Mouse (Mus musculus): ENCODE results near the gene Gtf2ird1. TPM values are rescaled to one million over a fixed set of nuclear protein-coding genes. Genes with fewer than 3 reads are reported as not detected.

Gene Gtf2ird1
- total and polyA plus RNA-seq, 3 experiments = 12.8 to 39.0 (median 13.1) TPM

DNA sequence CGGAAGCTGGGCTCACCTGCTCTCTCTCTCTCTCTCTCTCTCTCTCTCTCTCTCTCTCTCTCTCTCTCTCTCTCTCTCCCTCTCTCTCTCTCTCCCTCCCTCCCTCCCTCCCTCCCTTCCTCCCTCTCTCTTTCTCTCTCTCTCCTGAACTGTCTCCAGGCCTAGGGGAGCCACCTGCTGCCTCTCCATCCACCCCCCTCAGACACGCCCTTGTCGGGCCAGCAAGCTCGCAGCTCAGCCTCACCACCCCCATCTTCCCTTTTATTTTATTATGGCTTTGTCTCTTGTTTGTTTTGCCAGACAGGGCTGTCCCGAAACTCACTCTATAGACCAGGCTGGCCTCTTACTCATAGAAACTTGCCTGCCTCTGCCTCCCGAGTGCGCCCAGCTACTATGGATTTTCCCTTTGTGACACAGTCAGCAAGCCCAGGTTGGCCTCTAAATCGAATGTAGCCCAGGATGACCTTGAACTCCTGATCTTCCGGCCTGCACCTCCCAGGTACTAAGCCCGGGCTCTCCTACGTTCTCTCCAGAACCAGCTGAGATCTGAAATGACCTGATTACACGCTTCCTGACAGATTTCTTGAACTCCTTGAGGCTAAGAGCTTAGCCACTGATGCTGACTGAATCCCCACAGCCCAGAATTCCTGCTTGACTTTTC is 34.1 kb downstream of the Gtf2ird1 start:
- DNase-seq (ENCODE audit: extremely low read depth) = no peak
- Histone ChIP-seq H3K9me3 (replicated peaks; ENCODE audit: low read length) (peaks cover 7% of the 10 kb centered on the region), H3K4me1 (ENCODE audit: control insufficient read depth in 1 of 2, insufficient read depth in 2 of 2) (peaks cover 2 to 10% of the 10 kb centered on the region in 2 experiments; a peak in 3 of 4 replicates), H3K79me2 (replicated peaks; ENCODE audit: control insufficient read depth, extremely low read depth, insufficient read depth, poor library complexity, severe bottlenecking) (no peaks in the 10 kb centered on the region; the same call in 1 of the 2 replicates), H3K4me2 (ENCODE audit: insufficient read depth, low read depth, poor library complexity, severe bottlenecking) (no peak overlapping the region), H3K27me3 (replicated peaks) (no peaks in the 10 kb centered on the region), H3K4me3 (replicated peaks in 1 of 3; ENCODE audit: low read depth in 2 of 3, low read length in 2 of 3, poor library complexity in 1 of 3) (no peak overlapping the region), H3K27ac (ENCODE audit: insufficient read depth, low read depth) (no peak overlapping the region), H3K36me3 (replicated peaks in 1 of 2; ENCODE audit: control insufficient read depth in 1 of 2, insufficient read depth in 1 of 2, low read length in 1 of 2) (peaks cover 0 to 31% of the 10 kb centered on the region in 2 experiments), H3K9ac (ENCODE audit: insufficient read depth, low read depth) (no peak overlapping the region)
- dilution Hi-C loops (cut with MboI; ENCODE audit: extremely low pct_ligation_motif_present, extremely low pct_unique_long_range_greater_than_20kb, low sequenced_read_pairs) = no loop called here
- in situ Hi-C loops (cut with MboI; ENCODE audit: low pct_ligation_motif_present, low pct_unique_long_range_greater_than_20kb, low sequenced_read_pairs) = no loop called here
- TF ChIP-seq RCOR1 (conservative IDR thresholded peaks at IDR 0.05; ENCODE audit: low read depth, low read length) = no peak
- no peak for TF ChIP-seq CHD1 (IDR thresholded peaks at IDR 0.05; ENCODE audit: low read depth, low read length)
- no peak for TF ChIP-seq HCFC1 (IDR thresholded peaks at IDR 0.05; ENCODE audit: low read depth, low read length)
- TF ChIP-seq ELF1 (IDR thresholded peaks at IDR 0.05; ENCODE audit: low read depth, low read length) = no peak
- no peak for TF ChIP-seq MYC (IDR thresholded peaks at IDR 0.05; ENCODE audit: low read depth, low read length)
- no peak for TF ChIP-seq SIN3A (IDR thresholded peaks at IDR 0.05; ENCODE audit: low read length)
- no peak for TF ChIP-seq CHD2 (IDR thresholded peaks at IDR 0.05; ENCODE audit: low read length)
- no peak for TF ChIP-seq NELFE (IDR thresholded peaks at IDR 0.05; ENCODE audit: low read depth, low read length)
- no peak for TF ChIP-seq USF1 (IDR thresholded peaks at IDR 0.05; ENCODE audit: low read depth, low read length)
- TF ChIP-seq ZKSCAN1 (IDR thresholded peaks at IDR 0.05; ENCODE audit: borderline replicate concordance, low read depth, low read length) = no peak
- no peak for TF ChIP-seq E2F4 (IDR thresholded peaks at IDR 0.05; ENCODE audit: insufficient replicate concordance, low read depth, low read length)
- no peak for TF ChIP-seq CTCF (conservative IDR thresholded peaks at IDR 0.05 in 1 of 2, IDR thresholded peaks at IDR 0.05 in 1 of 2; ENCODE audit: low read depth in 2 of 2, low read length in 2 of 2)
- no peak for TF ChIP-seq TCF12 (IDR thresholded peaks at IDR 0.05; ENCODE audit: low read depth, low read length)
- no peak for TF ChIP-seq ZMIZ1 (IDR thresholded peaks at IDR 0.05; ENCODE audit: low read depth, low read length)
- TF ChIP-seq MXI1 (IDR thresholded peaks at IDR 0.05; ENCODE audit: low read depth, low read length) = no peak
- TF ChIP-seq POLR2AphosphoS2 (IDR thresholded peaks at IDR 0.05; ENCODE audit: low read depth, low read length) = no peak
- no peak for TF ChIP-seq RAD21 (IDR thresholded peaks at IDR 0.05; ENCODE audit: low read depth, low read length)
- no peak for TF ChIP-seq POLR2A (IDR thresholded peaks at IDR 0.05; ENCODE audit: low read depth, low read length)
- TF ChIP-seq NRF1 (IDR thresholded peaks at IDR 0.05; ENCODE audit: low read depth, low read length) = no peak

GRCm38 (mm10) chr5:134421061-134421460 is 35.5 kb downstream of the Gtf2ird1 start:
- no peak overlapping the region for H3K4me3 ChIP-seq (replicated peaks in 1 of 3; ENCODE audit: low read depth in 2 of 3, low read length in 2 of 3, poor library complexity in 1 of 3)
- no peak for DNase-seq (ENCODE audit: extremely low read depth)

More at GRCm38 (mm10) chr5:134421061-134421460, 35.5 kb downstream of the Gtf2ird1 start:
- H3K4me2 ChIP-seq (ENCODE audit: insufficient read depth, low read depth, poor library complexity, severe bottlenecking) = no peak overlapping the region
- H3K27ac ChIP-seq (ENCODE audit: insufficient read depth, low read depth) = no peak overlapping the region
- in situ Hi-C loops (cut with MboI; ENCODE audit: low pct_ligation_motif_present, low pct_unique_long_range_greater_than_20kb, low sequenced_read_pairs) (no loop called here), dilution Hi-C loops (cut with MboI; ENCODE audit: extremely low pct_ligation_motif_present, extremely low pct_unique_long_range_greater_than_20kb, low sequenced_read_pairs) (no loop called here)
- no peak overlapping the region for H3K9ac ChIP-seq (ENCODE audit: insufficient read depth, low read depth)
- H3K9me3 ChIP-seq (replicated peaks; ENCODE audit: low read length) = peaks cover 8% of the 10 kb centered on the region
- H3K36me3 ChIP-seq (replicated peaks in 1 of 2; ENCODE audit: control insufficient read depth in 1 of 2, insufficient read depth in 1 of 2, low read length in 1 of 2) = peaks cover 0 to 43% of the 10 kb centered on the region in 2 experiments
- peaks cover 2 to 10% of the 10 kb centered on the region in 2 experiments; a peak in 3 of 4 replicates for H3K4me1 ChIP-seq (ENCODE audit: control insufficient read depth in 1 of 2, insufficient read depth in 2 of 2)
- TF ChIP-seq POLR2AphosphoS2 (IDR thresholded peaks at IDR 0.05; ENCODE audit: low read depth, low read length) (no peak), PAX5 (IDR thresholded peaks at IDR 0.05; ENCODE audit: low read length) (no peak), MEF2A (IDR thresholded peaks at IDR 0.05; ENCODE audit: borderline replicate concordance, low read depth, low read length) (no peak), CHD2 (IDR thresholded peaks at IDR 0.05; ENCODE audit: low read length) (no peak), RAD21 (IDR thresholded peaks at IDR 0.05; ENCODE audit: low read depth, low read length) (no peak), SMC3 (IDR thresholded peaks at IDR 0.05; ENCODE audit: low read depth, low read length) (no peak), KAT2A (IDR thresholded peaks at IDR 0.05; ENCODE audit: insufficient replicate concordance, low read length) (no peak), BHLHE40 (IDR thresholded peaks at IDR 0.05; ENCODE audit: low read depth, low read length) (no peak), ZNF384 (IDR thresholded peaks at IDR 0.05; ENCODE audit: low read depth, low read length) (no peak), TBP (conservative IDR thresholded peaks at IDR 0.05; ENCODE audit: low read depth, low read length) (no peak)
- H3K79me2 ChIP-seq (replicated peaks; ENCODE audit: control insufficient read depth, extremely low read depth, insufficient read depth, poor library complexity, severe bottlenecking) = no peaks in the 10 kb centered on the region; the same call in 1 of the 2 replicates
- H3K27me3 ChIP-seq (replicated peaks) = no peaks in the 10 kb centered on the region

Data from CH12.LX (cell line).